Mouse (Mus musculus) brain, embryonic 14.5 days (tissue): ENCODE measurements around the gene Tfip11. TPM values are rescaled to one million over a fixed set of nuclear protein-coding genes. Genes with fewer than 3 reads are reported as not detected.
A peak's percentile ranks its signal among the peaks of the same experiment; 100 is the strongest.

Experiments used
- DNase-seq: peaks from one replicate; pipeline ENCODE4 v3.0.0-alpha.2; 2011; ENCODE audit warnings: low read depth
- CTCF ChIP-seq: fragments of 200-500 bp; IDR thresholded peaks from 2 replicates; pipeline ENCODE4 v1.5.1; 2012; ENCODE audit warnings: inconsistent platforms, mild to moderate bottlenecking, moderate library complexity, borderline replicate concordance; ENCODE audit not compliant: insufficient read depth, insufficient read length; ENCODE audit errors: extremely low read depth
- POLR2A ChIP-seq: fragments of 200-500 bp; IDR thresholded peaks from 2 replicates; pipeline ENCODE4 v1.6.1; 2012; ENCODE audit warnings: mild to moderate bottlenecking, inconsistent platforms, borderline replicate concordance; ENCODE audit not compliant: poor library complexity, insufficient read depth, insufficient read length, severe bottlenecking; ENCODE audit errors: extremely low read depth
- polyA plus RNA-seq: library from polyadenylated mRNA; depleted of rRNA; stranded (reverse); fragments of >200 nt; gene quantifications from 2 replicates; pipeline ENCODE4 v1.2.3, GENCODE M21; 2012; rRNA removed

Gene Tfip11
- polyA plus RNA-seq = 41.2 and 44.6 TPM in 2 replicates

- TF ChIP-seq CTCF = no peak
- TF ChIP-seq POLR2A = peak; percentile 64; the same call in 1 of the 2 replicates
- peak; percentile 98 for DNase-seq
Measured at GRCm38 (mm10) chr5:112325546-112326445, at the start of gene Tfip11. Tfip11 (plus strand) TSS chr5:112326358.

- DNase-seq = no peak
- TF ChIP-seq CTCF (0 out of 2 replicates have a peak, but pooled peaks have one; percentile 0), POLR2A (no peak)
Measured at GRCm38 (mm10) chr5:112276907-112277348, 49.2 kb upstream of the Tfip11 start.

GRCm38 (mm10) chr5:112277906-112278470, 48.2 kb upstream of the Tfip11 start:
- no peak for DNase-seq
- TF ChIP-seq CTCF (no peak), POLR2A (no peak)

- DNase-seq = no peak
- no peak for TF ChIP-seq CTCF
- TF ChIP-seq POLR2A = no peak
Measured at GRCm38 (mm10) chr5:112279181-112280021, 46.8 kb upstream of the Tfip11 start.

GRCm38 (mm10) chr5:112280151-112280550, 46.0 kb upstream of the Tfip11 start:
- TF ChIP-seq POLR2A = no peak
- no peak for TF ChIP-seq CTCF
- DNase-seq = no peak

GRCm38 (mm10) chr5:112280863-112281660, 45.1 kb upstream of the Tfip11 start:
- no peak for TF ChIP-seq POLR2A
- no peak for TF ChIP-seq CTCF
- no peak for DNase-seq

GRCm38 (mm10) chr5:112281676-112282075, 44.5 kb upstream of the Tfip11 start:
- no peak for DNase-seq
- TF ChIP-seq POLR2A (no peak), CTCF (no peak)

- DNase-seq = no peak
- TF ChIP-seq POLR2A (no peak), CTCF (no peak)
Measured at GRCm38 (mm10) chr5:112282123-112282779, 43.9 kb upstream of the Tfip11 start.

- no peak for DNase-seq
- no peak for TF ChIP-seq CTCF
- TF ChIP-seq POLR2A = no peak
Measured at GRCm38 (mm10) chr5:112282780-112283482, 43.2 kb upstream of the Tfip11 start.

- TF ChIP-seq CTCF (no peak), POLR2A (no peak)
- no peak for DNase-seq
Measured at GRCm38 (mm10) chr5:112283543-112284202, 42.5 kb upstream of the Tfip11 start.

GRCm38 (mm10) chr5:112284203-112284582, 42.0 kb upstream of the Tfip11 start:
- TF ChIP-seq CTCF (no peak), POLR2A (no peak)
- DNase-seq = no peak

GRCm38 (mm10) chr5:112285548-112286085, 40.5 kb upstream of the Tfip11 start:
- TF ChIP-seq POLR2A (no peak), CTCF (no peak)
- no peak for DNase-seq
